Mouse (Mus musculus): ENCODE data around the gene Lrrc29.

The Lrrc29 gene

DNA sequence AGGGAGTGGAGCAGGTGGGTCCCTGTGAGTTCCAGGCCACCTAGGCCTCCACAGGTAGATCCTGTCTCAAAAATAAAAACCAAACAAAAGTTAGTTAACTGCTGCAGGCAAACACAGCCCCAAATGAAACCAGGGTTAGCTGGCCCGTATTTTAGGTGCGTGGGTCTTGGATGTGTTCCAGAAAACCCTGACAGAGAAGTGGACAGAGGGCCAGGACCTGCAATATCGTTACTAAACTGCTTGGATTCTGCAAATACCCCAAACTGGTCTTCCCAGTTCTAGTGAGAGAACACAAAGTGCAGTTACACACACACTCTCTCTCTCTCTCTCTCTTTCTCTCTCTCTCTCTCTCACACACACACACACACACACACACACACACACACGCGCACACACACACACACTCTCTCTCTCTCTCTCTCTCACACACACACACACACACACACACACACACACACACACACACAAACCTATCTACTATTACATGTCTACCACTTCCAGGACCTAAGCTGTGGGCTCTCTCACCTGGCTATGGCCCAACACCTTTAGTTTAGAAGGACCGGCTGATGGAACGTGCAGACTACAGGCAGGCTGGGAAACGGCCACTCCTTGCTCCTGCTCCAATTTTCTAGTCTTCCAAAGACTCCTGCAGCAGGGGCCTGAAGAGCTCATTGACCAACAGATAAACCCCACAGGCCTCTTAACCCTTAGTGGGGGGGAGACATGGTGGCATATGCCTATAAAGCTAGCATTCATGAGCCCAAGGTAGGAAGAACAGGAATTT lies 17.9 kb upstream of the Lrrc29 start:
- no peak for DNase-seq (ENCODE audit: low spot score)

DNA sequence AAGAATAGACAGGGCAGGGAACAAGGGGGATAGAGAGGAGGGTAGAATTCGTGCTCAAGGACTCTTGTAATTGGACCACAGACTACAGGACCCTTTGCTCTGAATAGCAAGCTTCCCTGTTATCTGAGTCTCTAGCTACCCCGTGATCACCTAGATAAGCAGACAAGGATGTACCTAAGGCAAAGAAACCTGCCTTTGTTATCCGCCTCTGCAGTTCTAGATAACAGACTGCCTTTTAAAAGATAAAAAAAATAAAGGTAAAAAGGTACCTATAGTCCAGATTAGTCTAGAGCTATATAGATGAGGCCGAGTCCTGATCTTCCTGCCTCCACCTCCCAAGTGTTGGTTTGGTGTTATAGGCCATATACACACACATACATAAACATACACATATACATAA lies 16.7 kb upstream of the Lrrc29 start:
- DNase-seq (ENCODE audit: low spot score), result no peak

DNA sequence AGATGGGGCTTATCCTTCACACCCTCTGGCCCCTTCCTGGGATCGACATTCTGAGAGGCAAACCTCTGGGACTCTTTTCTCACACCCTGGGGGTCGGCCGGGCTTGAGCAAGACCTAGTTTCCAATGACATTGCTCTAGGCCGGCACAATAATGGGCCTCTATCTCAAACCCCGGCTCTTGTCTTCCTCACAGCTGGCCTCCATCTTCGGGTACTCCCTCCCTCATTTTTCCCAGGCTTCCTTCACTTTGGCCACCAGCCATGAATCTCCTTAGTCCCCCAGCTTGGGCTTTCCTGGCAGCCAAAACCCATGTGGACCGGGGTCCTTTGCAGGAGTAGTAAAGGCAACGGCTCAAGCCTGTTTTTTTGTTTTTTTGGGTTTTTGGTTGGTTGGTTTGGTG lies 15.3 kb upstream of the Lrrc29 start:
- DNase-seq (ENCODE audit: low spot score), result no peak

- DNase-seq (ENCODE audit: low spot score), result no peak
Observed at GRCm38 (mm10) chr8:105339886-105340635, 14.0 kb upstream of the Lrrc29 start.

GRCm38 (mm10) chr8:105338992-105339391 lies 12.9 kb upstream of the Lrrc29 start:
- no peak for DNase-seq (ENCODE audit: low spot score)

- no peak for DNase-seq (ENCODE audit: low spot score)
Observed at GRCm38 (mm10) chr8:105336373-105337130, 10.5 kb upstream of the Lrrc29 start.

- no peak for DNase-seq (ENCODE audit: low spot score)
Observed at GRCm38 (mm10) chr8:105332523-105332922, 6.4 kb upstream of the Lrrc29 start.

GRCm38 (mm10) chr8:105331931-105332330 lies 5.9 kb upstream of the Lrrc29 start:
- no peak for DNase-seq (ENCODE audit: low spot score)

DNA sequence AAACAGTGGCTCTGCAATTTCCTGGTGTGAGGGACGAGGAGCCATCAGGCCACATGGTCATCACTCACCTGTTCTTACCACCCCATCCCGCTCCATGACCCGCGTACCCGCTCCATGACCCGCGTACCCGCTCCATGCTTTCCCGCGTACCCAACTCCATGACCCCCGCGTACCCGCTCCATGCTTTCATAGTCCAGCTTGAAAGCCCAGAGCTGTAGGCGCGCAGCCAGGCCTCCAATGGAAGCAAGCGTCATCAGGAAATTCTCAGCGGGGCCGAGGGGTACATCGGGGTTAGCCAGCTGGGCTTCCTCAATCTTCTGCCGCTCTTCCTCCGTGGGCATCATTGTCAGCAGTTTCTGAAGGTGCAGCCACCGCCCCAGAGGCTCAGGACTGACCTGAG lies 5.4 kb upstream of the Lrrc29 start:
- no peak for DNase-seq (ENCODE audit: low spot score)

- DNase-seq (ENCODE audit: low spot score), result no peak
Observed at GRCm38 (mm10) chr8:105330325-105330724, 4.2 kb upstream of the Lrrc29 start.

DNA sequence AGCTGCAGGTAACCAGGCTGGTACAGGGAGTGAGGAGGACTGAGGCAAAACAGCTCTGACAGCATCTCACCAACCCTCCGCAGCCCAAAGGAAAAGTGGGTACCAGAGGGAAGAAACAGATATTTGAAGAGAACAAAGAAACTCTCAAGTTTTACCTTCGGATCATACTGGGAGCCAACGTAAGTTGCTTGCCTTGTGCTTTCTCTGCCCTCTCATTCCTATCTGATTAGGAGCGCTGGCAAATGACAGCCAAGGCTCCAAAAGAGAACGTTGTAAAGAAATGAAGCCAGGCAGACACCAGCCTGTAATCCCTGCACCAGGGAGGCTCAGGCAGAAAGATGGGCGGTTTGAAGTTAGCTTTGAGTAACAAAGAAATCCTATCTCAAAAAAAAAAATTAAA lies 890 bp upstream of the Lrrc29 start:
- DNase-seq (ENCODE audit: low spot score), result no peak

DNA sequence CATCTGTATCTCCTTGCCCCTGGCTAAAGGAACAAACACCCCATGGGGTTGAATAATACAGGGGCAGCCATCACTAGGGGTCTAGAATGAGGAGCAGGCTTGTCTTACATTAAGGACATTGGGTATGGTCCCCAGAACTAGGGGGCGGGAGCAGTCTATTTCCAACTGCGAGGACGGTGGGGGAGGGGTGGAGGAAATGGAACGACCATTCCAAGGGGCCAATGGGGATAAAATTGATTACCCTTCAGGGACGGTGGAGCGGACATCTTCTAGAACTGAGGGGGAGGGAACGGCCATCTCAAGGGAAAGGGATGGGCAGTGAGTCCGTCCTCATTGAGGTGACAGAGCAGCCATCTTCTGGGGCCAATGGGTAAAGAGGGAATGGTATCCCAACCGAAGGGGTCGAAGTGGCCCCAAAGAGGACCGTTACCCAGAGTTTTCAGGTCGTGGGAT lies 411 bp downstream of the Lrrc29 start:
- DNase-seq (ENCODE audit: low spot score), result no peak

- DNase-seq (ENCODE audit: low spot score), result no peak
Observed at GRCm38 (mm10) chr8:105323183-105323582, 2.9 kb downstream of the Lrrc29 start.

DNA sequence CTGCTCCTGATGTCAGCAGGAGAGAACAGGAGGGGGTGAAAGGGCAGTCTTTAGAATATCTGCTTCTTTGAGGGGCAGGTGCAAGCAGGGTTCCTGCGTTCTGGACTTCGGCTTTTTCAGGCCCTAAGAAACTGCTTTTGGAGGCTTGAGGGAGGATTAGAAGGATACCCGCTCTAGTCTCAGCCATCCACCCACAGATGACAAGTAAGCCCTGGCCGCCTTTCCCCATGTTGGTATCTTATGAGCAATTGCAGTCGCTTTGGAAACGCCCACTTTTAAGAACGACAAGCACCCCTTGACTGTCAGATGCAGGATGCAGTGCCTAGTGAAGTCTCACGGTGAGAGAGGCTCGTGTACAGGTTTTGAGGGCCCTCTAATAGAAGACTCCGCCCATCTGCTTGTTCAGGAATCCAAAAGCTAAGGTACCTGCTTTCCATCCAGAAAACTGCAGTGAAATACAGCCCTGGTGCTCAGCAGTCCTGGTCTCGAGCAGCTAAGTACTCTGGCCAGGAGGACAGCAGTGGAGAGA lies 7.4 kb downstream of the Lrrc29 start:
- DNase-seq (ENCODE audit: low spot score), result no peak

DNA sequence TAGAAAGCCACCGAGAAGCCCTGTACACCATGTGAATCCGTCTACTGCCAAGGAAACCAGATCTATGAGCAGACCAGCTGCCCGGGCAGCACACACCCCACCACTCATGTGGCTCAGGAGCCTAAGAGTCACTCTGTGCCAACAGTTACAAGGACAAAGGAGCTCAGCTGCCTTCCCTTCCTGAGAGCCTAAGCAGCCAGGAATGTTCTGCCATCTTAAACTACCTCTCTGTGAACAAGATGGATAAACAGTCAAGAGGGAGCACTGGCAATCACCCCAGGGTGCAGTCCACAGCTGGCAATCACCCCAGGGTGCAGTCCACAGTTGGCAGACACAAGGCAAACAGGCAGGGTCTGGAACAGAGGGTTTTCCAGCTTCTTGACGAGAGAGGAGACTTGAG lies 8.1 kb downstream of the Lrrc29 start:
- DNase-seq (ENCODE audit: low spot score), result no peak

GRCm38 (mm10) chr8:105315073-105315769 lies 10.9 kb downstream of the Lrrc29 start:
- no peak for DNase-seq (ENCODE audit: low spot score)

DNA sequence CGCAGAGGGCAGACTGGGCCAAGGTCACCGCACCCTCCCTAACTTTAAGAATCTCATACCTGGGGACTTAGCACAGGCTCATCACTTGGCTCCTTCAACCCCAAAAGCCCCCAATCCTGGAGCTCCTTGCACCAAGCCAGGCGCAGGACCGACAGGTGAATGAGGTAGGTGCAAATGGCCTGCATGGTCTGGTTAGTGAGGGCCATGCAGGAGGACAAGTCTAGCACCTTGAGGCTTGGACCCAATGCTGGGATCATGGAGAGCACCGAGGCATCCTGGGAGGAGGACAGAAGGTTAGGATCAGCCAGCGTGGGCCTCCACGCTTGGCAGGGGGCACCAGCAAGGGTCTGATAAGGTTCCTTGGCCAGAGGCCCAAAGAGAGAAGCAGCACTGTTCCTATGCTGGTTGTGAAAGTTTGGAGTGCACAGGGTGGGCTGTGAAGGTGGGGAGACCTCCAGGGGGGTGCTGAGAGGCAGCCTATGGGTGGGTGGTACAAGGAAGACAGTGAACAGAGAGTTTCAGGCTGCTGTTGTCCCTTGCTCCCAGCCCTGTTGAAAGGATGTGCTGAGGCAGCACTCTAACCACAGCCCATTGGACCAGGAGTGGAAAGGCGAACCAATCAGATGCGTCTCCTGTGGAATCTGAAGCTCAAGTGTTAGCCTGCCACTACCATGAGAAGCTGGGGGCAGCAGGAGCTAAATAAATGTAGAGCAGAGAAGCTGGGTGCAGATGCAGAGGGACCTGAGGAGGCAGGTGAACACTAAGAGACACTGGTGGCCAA lies 12.3 kb downstream of the Lrrc29 start:
- no peak for DNase-seq (ENCODE audit: low spot score)

DNA sequence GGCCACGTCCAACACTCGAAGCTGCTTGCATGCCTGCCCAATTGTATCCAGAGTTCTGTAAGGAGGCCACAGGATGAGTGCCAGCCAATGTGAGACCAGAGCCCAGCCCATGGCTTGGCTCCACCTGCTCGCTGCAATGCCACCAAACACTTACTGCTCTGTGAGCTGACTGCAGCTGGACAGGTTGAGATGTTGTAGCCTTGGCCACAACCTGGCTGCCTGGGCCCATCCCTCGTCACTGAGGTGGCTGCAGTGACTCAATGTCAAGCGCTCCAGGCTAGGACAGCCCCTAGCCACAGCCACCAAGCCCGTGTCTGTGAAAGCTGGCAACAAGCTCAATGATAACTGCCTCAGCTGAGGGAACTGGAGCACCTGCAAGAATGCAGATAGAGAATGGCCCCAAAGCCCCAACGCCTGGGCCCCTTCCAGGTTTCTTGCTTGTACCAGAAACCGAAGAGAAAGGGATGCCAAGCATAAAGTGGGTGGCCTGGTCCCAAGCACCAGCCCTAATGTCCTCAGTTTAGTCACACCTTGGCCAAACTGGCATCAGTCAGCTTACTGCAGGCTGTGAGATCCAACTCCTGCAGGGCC lies 13.1 kb downstream of the Lrrc29 start:
- DNase-seq (ENCODE audit: low spot score), result no peak

DNA sequence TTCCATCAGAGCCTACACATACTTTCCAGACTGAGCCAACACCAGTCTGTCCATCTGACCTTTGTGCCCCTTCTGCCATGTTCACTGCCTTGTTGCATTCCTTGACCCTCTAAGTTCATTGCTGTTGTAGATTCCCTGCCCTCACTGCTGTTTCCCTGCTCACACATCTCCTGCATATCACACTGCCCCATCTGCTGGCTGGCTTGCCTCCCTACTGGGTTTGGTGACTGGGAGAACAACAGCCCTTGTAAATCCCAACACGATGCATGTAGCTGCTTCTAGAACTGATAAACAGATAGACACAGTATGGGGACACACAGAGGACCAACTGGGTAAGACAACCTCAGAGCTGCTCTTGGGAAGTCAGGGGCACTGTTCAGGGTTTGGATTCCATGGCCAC lies 14.4 kb downstream of the Lrrc29 start:
- no peak for DNase-seq (ENCODE audit: low spot score)

DNA sequence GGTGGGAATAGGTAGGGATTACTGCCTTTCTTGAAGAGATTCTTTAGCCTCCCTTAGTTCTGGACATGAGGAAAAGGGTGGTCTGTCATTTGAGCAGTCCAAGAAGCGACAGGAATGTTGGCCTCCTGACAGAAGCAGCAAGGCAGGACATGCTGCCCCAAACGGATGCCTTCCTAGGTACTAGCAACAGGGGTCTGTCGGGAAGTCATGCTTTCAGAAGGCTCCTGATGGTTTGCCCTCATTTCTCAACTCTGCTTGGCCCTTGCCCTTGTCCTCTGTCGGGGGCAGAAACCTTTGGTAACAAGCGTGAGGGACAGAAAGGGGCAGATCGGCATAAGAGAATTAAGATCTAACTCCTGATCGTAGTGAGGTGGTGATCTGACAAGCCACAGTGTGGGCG lies 16.0 kb downstream of the Lrrc29 start:
- DNase-seq (ENCODE audit: low spot score), result no peak
